8 mouse cellular contexts compared by ENCODE assay signal in the genomic region with DNA sequence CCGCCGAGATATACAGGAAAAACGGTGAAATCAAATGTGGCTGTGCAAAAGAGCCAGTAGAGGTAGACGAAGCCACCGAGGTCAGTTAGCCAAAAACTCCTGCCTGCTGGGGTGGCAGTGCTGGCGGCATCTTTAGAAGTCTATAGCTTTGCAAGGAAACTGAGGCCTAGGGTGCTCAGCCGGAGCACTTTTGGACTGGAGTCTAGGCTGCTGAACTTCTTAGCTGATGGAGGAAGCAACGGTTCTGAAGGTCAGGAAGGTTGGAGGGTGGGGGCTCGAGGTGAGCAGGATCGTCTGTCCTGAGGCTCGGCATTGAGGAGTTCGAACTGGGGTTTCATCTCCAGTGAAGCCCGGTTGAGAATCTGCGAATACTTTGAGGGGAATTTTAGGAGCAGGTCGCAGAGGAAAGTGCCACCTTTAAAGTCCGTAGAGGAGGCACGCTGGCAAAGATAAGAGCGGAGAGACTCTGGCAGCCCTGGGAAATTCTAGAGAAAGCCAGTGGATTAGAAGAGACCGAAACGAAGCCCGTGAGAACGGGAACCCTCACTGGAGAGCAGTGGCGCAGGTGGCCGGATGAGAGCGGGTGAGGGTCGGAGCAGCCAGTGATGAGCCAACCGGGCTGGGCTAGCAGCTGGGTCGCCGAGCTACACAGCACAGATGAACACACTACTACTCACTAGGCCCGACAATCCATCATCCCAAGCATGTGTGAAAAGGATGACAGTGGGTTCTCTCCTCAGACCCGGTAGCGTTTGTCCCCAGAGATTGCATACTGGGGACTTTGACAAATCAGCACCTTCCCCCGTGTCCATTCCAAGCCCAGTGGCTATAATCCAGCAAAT.
A peak's percentile ranks its signal among the peaks of the same experiment; 100 is the strongest.
DNase-seq lines count a peak whose midpoint lies in the region; ATAC-seq lines count a peak whose summit lies in the region.

No protein-coding gene starts in this region.

- H3K27me3 ChIP-seq in heart, embryonic 10.5 days (ENCODE audit: insufficient read depth, poor library complexity, severe bottlenecking): peaks cover 5% of the 10 kb centered on the region; the same call in 1 of the 2 replicates
- peaks cover 13% of the 10 kb centered on the region for H3K27me3 ChIP-seq in midbrain, embryonic 13.5 days

- H3K9me3 ChIP-seq in heart, embryonic 10.5 days: no peaks in the 10 kb centered on the region
- H3K9me3 ChIP-seq in midbrain, embryonic 13.5 days: no peaks in the 10 kb centered on the region

- peak; percentile 48 for ATAC-seq in granulocyte monocyte progenitor cell, adult 5-6 weeks (replicated peaks; ENCODE audit: poor library complexity, severe bottlenecking)
- ATAC-seq in midbrain, embryonic 13.5 days: peak; percentile 69
- no peak for ATAC-seq in erythroid progenitor cell, adult 5-6 weeks (replicated peaks; ENCODE audit: low FRiP score, poor library complexity, severe bottlenecking)

- 3% methylated on average over 33 of the region's 33 CpGs for WGBS in heart, embryonic 10.5 days
- 1% methylated on average over 33 of the region's 33 CpGs for WGBS in midbrain, embryonic 13.5 days

- H3K27ac ChIP-seq in heart, embryonic 10.5 days: peak overlapping the region; percentile 43; the same call in 1 of the 2 replicates
- no peak overlapping the region for H3K27ac ChIP-seq in midbrain, embryonic 13.5 days

- peak overlapping the region; percentile 64 for H3K9ac ChIP-seq in midbrain, embryonic 13.5 days (replicated peaks)

- peaks cover 4% of the 10 kb centered on the region; the same call in 1 of the 2 replicates for H3K36me3 ChIP-seq in heart, embryonic 10.5 days
- H3K36me3 ChIP-seq in midbrain, embryonic 13.5 days: no peaks in the 10 kb centered on the region

- peak overlapping the region; percentile 59 for H3K4me3 ChIP-seq in heart, embryonic 10.5 days
- H3K4me3 ChIP-seq in midbrain, embryonic 13.5 days (replicated peaks): peak overlapping the region; percentile 48

- H3K4me2 ChIP-seq in midbrain, embryonic 13.5 days (replicated peaks): peak overlapping the region; percentile 76

- peaks cover 42% of the 10 kb centered on the region for H3K4me1 ChIP-seq in heart, embryonic 10.5 days
- H3K4me1 ChIP-seq in midbrain, embryonic 13.5 days (replicated peaks): peaks cover 38% of the 10 kb centered on the region

- no peak for DNase-seq in heart, embryonic 10.5 days (ENCODE audit: low spot score)
- no peak for DNase-seq in heart, adult 9 months (ENCODE audit: low spot score in 2 of 2)
- peak; percentile 37 for DNase-seq in NIH3T3 (ENCODE audit: low read depth)
- DNase-seq in kidney, postnatal 10 days: peak; percentile 49
- DNase-seq in thymus, postnatal 14 days: peak; percentile 77

Comparison
In these comparisons a context has a peak if more than half of its experiments do, and no peak if none do; other contexts are left out.
1. DNase-seq: peak in NIH3T3 (single experiment), kidney, postnatal 10 days (single experiment) and thymus, postnatal 14 days (single experiment); none in heart, embryonic 10.5 days (single experiment) and heart, adult 9 months (0 of 2).